Mouse (Mus musculus) spleen, adult 2 months (tissue): ENCODE data around the gene Spata31d1b.

ENCODE experiments used
- CTCF ChIP-seq: fragments of 200-500 bp; IDR thresholded peaks from 2 replicates; pipeline ENCODE4 v1.5.1; 2011; ENCODE audit warnings: mild to moderate bottlenecking, inconsistent platforms; ENCODE audit not compliant: insufficient read depth, insufficient read length, insufficient replicate concordance; ENCODE audit errors: extremely low read depth
- POLR2A ChIP-seq: fragments of 200-500 bp; IDR thresholded peaks from 2 replicates; pipeline ENCODE4 v1.6.1; 2011; ENCODE audit warnings: low read depth, low read length, inconsistent platforms

- no peak for TF ChIP-seq POLR2A
- no peak for TF ChIP-seq CTCF
Measured at GRCm38 (mm10) chr13:59679908-59680307, 32.2 kb upstream of the Spata31d1b start.
